Mouse (Mus musculus): Measurements from ENCODE around the gene March9.
A peak's percentile ranks its signal among the peaks of the same experiment; 100 is the strongest.
"Not testable (repeated sequence)": the region's sequence is repeated elsewhere in the genome, so short reads cannot be mapped to it uniquely, and the experiment has no call there.

Gene March9

GRCm38 (mm10) chr10:127062503-127062902 is 2.5 kb upstream of the March9 start:
- DNase-seq (ENCODE audit: low spot score) = no peak

GRCm38 (mm10) chr10:127062101-127062500 is 2.1 kb upstream of the March9 start:
- DNase-seq (ENCODE audit: low spot score) = not testable (repeated sequence)

- no peak for DNase-seq (ENCODE audit: low spot score)
These were observed 1.5 kb upstream of the March9 start for GRCm38 (mm10) chr10:127061513-127061912.

- DNase-seq (ENCODE audit: low spot score) = no peak
These were observed 1.1 kb upstream of the March9 start for GRCm38 (mm10) chr10:127061085-127061484.

GRCm38 (mm10) chr10:127059174-127059967 is 613 bp downstream of the March9 start:
- DNase-seq (ENCODE audit: low spot score) = no peak

- DNase-seq (ENCODE audit: low spot score) = no peak
These were observed 1.3 kb downstream of the March9 start for GRCm38 (mm10) chr10:127058708-127059107.

GRCm38 (mm10) chr10:127058161-127058560 is 1.8 kb downstream of the March9 start:
- peak; percentile 57 for DNase-seq (ENCODE audit: low spot score)

- no peak for DNase-seq (ENCODE audit: low spot score)
These were observed 3.5 kb downstream of the March9 start for GRCm38 (mm10) chr10:127056490-127056889.

- no peak for DNase-seq (ENCODE audit: low spot score)
These were observed 4.6 kb downstream of the March9 start for GRCm38 (mm10) chr10:127055406-127055805.

- DNase-seq (ENCODE audit: low spot score) = no peak
These were observed 5.3 kb downstream of the March9 start for GRCm38 (mm10) chr10:127054646-127055045.

GRCm38 (mm10) chr10:127050119-127050474 is 9.9 kb downstream of the March9 start:
- DNase-seq (ENCODE audit: low spot score) = no peak

- DNase-seq (ENCODE audit: low spot score) = no peak
These were observed 10.4 kb downstream of the March9 start for GRCm38 (mm10) chr10:127049395-127050118.

GRCm38 (mm10) chr10:127048608-127049394 is 11.2 kb downstream of the March9 start:
- DNase-seq (ENCODE audit: low spot score) = no peak

GRCm38 (mm10) chr10:127047954-127048353 is 12.0 kb downstream of the March9 start, which contains the start of gene Cyp27b1:
Gene Cyp27b1 (plus strand): TSS chr10:127048250.
- DNase-seq (ENCODE audit: low spot score) = no peak

- DNase-seq (ENCODE audit: low spot score) = no peak
These were observed 16.8 kb downstream of the March9 start for GRCm38 (mm10) chr10:127043187-127043586.

GRCm38 (mm10) chr10:127042468-127043115 is 17.4 kb downstream of the March9 start:
- DNase-seq (ENCODE audit: low spot score) = no peak

- DNase-seq (ENCODE audit: low spot score) = peak; percentile 77
These were observed 18.1 kb downstream of the March9 start for GRCm38 (mm10) chr10:127041774-127042338.

GRCm38 (mm10) chr10:127041274-127041766 is 18.7 kb downstream of the March9 start, which contains the start of the genes Mettl1 and Eef1akmt3:
Gene Mettl1 (plus strand): TSS chr10:127041414.
Gene Eef1akmt3 (minus strand): TSS chr10:127041513.
- no peak for DNase-seq (ENCODE audit: low spot score)

GRCm38 (mm10) chr10:127040569-127041214 is 19.3 kb downstream of the March9 start:
- no peak for DNase-seq (ENCODE audit: low spot score)

GRCm38 (mm10) chr10:127037641-127038040 is 22.3 kb downstream of the March9 start:
- no peak for DNase-seq (ENCODE audit: low spot score)

- DNase-seq (ENCODE audit: low spot score) = no peak
These were observed 23.7 kb downstream of the March9 start for GRCm38 (mm10) chr10:127036273-127036672.
